Mouse (Mus musculus) cerebellum, adult (tissue): ENCODE data around the gene Gm49369.
"Not testable (repeated sequence)": the region's sequence is repeated elsewhere in the genome, so short reads cannot be mapped to it uniquely, and the experiment has no call there.

ENCODE experiments used
- ATAC-seq: cut with Nextera tagmentation; 2 replicates; pipeline ENCODE4 v1.9.2; 2017; ENCODE audit warnings: mild to moderate bottlenecking, moderate library complexity, mixed read lengths; ENCODE audit not compliant: insufficient number of reproducible peaks, low FRiP score, low TSS enrichment

The Gm49369 gene

GRCm38 (mm10) chr7:142335151-142335550 is 47.3 kb downstream of the Gm49369 start:
- ATAC-seq: peak; percentile 78; the same call in 1 of the 2 replicates

GRCm38 (mm10) chr7:142334246-142334645 is 48.2 kb downstream of the Gm49369 start:
- ATAC-seq: peak; percentile 75; the same call in 1 of the 2 replicates

DNA sequence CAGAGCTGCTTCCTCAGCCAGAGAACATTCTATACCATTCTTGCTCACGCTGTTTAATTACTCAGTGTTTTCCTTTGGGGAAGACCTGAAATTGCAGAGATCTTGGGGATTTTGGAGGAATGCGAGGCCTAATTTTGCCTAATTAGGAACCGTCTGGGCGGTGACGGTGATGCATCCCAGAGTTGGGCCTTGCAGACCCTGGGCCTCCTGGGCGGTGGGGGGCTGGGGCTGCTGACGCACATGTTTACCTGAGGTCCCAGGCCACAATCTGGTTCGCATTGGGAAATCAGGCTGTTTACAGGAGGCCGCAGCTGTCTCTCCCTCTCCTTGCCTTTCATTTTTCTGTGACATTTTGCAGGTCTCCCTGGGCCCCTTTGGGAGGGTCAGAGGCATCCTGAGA is 49.7 kb downstream of the Gm49369 start:
- ATAC-seq: not testable (repeated sequence)

DNA sequence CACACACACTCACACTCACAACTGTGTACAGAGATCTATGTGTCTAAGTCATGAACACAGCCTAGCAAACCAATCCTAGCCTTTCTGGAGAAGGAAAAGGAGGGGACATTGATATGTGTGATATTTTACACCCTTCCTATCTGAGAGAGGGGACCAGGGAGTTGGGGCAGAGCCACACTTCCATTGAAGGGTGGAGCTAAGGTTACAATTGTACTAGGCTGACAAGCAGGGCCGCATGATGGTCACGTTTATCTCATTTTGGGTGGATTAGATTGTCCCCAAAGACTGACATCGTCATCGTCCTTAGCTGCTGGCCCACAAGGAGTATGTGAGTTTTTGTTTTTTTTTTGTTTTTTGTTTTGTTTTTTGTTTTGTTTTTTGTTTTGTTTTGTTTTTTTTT is 51.2 kb downstream of the Gm49369 start:
- ATAC-seq: no peak

- ATAC-seq: no peak
These were observed 52.2 kb downstream of the Gm49369 start for GRCm38 (mm10) chr7:142330271-142330724.

GRCm38 (mm10) chr7:142328507-142328906 is 54.0 kb downstream of the Gm49369 start:
- ATAC-seq: no peak

DNA sequence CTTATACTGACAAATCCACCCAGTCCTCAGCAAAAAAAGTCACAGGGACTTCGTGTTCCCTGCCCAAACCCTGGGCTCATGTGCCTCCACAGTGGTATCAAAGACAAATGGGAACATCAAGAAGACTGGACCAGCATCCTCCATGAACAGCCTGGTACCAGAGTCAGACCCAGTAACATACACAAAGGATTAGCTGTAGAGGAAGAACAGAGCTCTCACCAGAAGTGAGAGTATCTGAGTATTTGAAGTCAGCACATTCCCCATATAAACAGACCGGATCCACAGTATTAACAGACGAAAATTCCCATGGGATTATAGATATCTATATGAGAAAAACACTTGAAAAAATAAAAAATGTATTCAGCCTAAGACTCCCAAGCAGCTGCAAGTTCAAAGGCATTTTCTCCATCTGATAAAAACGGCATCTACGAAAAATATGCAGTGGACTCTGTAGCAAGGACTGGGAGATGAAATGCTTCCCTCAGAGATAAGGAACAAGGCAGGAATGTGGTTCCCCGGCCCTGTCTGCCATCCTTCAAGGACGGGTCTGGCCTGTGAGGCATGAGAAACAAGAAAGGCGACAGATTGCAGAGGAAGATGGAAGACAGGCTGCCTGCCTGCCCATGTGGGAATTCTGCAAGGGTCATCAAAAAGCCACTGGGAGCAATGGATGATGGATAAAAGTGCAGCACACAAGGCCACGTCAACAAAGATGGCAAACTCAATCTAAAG is 55.6 kb downstream of the Gm49369 start:
- ATAC-seq: no peak

DNA sequence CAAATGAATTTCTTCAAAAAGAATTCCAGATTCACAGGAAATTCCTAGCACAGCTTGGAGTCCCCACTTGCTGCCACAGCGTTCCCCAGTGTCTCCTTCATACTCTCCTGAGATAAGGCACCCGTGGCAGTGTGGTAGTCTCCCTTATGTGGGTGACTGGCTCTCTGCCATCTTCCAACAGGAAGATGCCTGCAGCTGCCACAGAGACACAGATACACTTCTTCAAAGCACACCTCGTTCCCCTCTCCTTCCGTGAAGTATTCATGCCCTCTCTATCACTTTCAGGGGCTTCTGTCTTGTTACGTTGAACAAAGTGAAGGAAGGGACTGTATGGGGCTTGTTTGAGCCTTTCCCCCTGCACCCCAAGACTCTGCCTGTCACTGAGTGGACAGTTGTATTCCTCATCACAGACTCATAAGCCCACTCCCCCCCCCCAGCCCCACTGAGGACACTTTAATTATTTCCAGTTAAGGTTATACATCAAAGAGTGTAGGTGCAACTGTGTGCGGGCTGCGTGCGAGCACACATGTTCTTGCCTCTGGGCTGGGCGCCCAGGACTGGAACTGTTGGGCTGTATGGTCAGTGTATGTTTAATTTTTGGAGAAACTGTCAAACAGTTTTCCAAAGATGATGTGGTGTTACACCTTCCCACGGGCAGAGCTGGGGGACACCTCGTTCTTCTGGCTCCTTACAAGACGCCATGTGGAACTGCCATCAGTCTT is 58.9 kb downstream of the Gm49369 start:
- ATAC-seq: no peak

DNA sequence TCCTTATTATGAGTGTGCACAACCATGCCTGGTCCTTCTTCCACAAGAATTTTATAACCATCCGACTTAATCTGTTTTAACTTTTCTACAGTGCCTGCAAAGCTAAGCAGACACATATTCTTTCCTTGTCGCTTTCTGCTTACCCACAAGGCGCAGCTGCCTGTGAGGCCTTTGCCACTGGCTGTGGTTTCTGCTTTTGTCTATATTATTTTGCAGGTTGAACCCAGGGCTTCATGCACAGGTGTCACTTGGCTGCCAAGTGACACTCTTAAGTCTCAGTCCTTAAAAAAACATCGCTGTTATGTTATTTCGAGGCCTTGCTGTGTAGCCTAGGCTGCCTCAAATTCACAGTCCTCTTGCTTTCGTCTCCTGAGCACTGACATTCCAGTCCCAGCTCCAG is 59.8 kb downstream of the Gm49369 start:
- no peak for ATAC-seq

DNA sequence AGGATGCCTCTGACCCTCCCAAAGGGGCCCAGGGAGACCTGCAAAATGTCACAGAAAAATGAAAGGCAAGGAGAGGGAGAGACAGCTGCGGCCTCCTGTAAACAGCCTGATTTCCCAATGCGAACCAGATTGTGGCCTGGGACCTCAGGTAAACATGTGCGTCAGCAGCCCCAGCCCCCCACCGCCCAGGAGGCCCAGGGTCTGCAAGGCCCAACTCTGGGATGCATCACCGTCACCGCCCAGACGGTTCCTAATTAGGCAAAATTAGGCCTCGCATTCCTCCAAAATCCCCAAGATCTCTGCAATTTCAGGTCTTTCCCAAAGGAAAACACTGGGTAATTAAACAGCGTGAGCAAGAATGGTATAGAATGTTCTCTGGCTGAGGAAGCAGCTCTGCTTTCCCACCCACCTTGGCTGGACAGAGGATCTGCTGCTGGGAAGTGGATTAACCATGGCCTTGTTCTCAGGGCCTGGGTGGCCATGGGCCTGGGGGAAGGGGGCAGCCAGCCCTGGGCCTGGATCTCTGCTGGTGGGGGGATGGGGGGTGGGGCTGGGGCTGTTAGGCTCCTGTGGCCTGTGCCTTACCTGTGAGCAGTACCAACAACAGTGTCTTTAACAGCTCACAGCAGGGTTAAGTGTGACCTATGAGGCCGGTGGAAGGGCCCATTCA is 60.7 kb downstream of the Gm49369 start:
- ATAC-seq: not testable (repeated sequence)
